Mouse (Mus musculus): ENCODE results near the gene Odc1.

- TF ChIP-seq CTCF (IDR thresholded peaks at IDR 0.05; ENCODE audit: insufficient read depth, low read depth, low read length) (no peak), POLR2A (IDR thresholded peaks at IDR 0.05; ENCODE audit: insufficient read depth, low read depth, low read length) (no peak)
These were observed 31.4 kb downstream of the Odc1 start for GRCm38 (mm10) chr12:17576041-17576440.

Measured in olfactory bulb, adult 2 months (tissue).